Mouse (Mus musculus) ovary, postnatal 36 days (tissue): ENCODE data around the gene Yipf2.

Experiments used
- DNase-seq: peaks from one replicate; pipeline ENCODE4 v3.0.0; 2022; ENCODE audit warnings: low spot score, mixed read lengths

The Yipf2 gene

GRCm38 (mm10) chr9:21592703-21593121 is at the start of gene Yipf2, which contains the start of gene Timm29:
TSS of gene Yipf2 (minus strand) at chr9:21592828.
TSS of gene Timm29 (plus strand) at chr9:21592722.
- peak; percentile 82 for DNase-seq

- no peak for DNase-seq
Observed at GRCm38 (mm10) chr9:21639031-21639430, 46.4 kb upstream of the Yipf2 start.

- no peak for DNase-seq
Observed at GRCm38 (mm10) chr9:21635639-21636038, 43.0 kb upstream of the Yipf2 start.

- no peak for DNase-seq
Observed at GRCm38 (mm10) chr9:21633106-21633505, 40.5 kb upstream of the Yipf2 start.

- no peak for DNase-seq
Observed at GRCm38 (mm10) chr9:21630673-21631072, 38.0 kb upstream of the Yipf2 start.

GRCm38 (mm10) chr9:21627145-21627795 is 34.6 kb upstream of the Yipf2 start:
- no peak for DNase-seq

- no peak for DNase-seq
Observed at GRCm38 (mm10) chr9:21626571-21626970, 33.9 kb upstream of the Yipf2 start.

- DNase-seq, result no peak
Observed at GRCm38 (mm10) chr9:21625342-21626339, 33.0 kb upstream of the Yipf2 start.

GRCm38 (mm10) chr9:21622676-21623075 is 30.0 kb upstream of the Yipf2 start:
- DNase-seq, result no peak

GRCm38 (mm10) chr9:21620229-21620628 is 27.6 kb upstream of the Yipf2 start:
- DNase-seq, result no peak

GRCm38 (mm10) chr9:21617066-21617465 is 24.4 kb upstream of the Yipf2 start:
- DNase-seq, result no peak

GRCm38 (mm10) chr9:21616232-21616781 is 23.7 kb upstream of the Yipf2 start:
- DNase-seq, result peak; percentile 92

- DNase-seq, result peak; percentile 100
Observed at GRCm38 (mm10) chr9:21615617-21616231, 23.1 kb upstream of the Yipf2 start, which contains the start of gene Smarca4. TSS of gene Smarca4 (plus strand) at chr9:21616169.

- DNase-seq, result no peak
Observed at GRCm38 (mm10) chr9:21614864-21615616, 22.4 kb upstream of the Yipf2 start.

- DNase-seq, result no peak
Observed at GRCm38 (mm10) chr9:21609861-21610260, 17.2 kb upstream of the Yipf2 start.

GRCm38 (mm10) chr9:21606648-21607047 is 14.0 kb upstream of the Yipf2 start:
- DNase-seq, result no peak

- no peak for DNase-seq
Observed at GRCm38 (mm10) chr9:21605865-21606264, 13.2 kb upstream of the Yipf2 start.

- DNase-seq, result no peak
Observed at GRCm38 (mm10) chr9:21604119-21604518, 11.5 kb upstream of the Yipf2 start.

GRCm38 (mm10) chr9:21601722-21602399 is 9.2 kb upstream of the Yipf2 start:
- peak; percentile 47 for DNase-seq

GRCm38 (mm10) chr9:21601073-21601472 is 8.4 kb upstream of the Yipf2 start:
- DNase-seq, result no peak

- no peak for DNase-seq
Observed at GRCm38 (mm10) chr9:21600186-21600585, 7.6 kb upstream of the Yipf2 start.
